Mouse (Mus musculus): ENCODE results near the gene Rbm28.
"Not testable (repeated sequence)": the region's sequence is repeated elsewhere in the genome, so short reads cannot be mapped to it uniquely, and the experiment has no call there.

Gene Rbm28

DNA sequence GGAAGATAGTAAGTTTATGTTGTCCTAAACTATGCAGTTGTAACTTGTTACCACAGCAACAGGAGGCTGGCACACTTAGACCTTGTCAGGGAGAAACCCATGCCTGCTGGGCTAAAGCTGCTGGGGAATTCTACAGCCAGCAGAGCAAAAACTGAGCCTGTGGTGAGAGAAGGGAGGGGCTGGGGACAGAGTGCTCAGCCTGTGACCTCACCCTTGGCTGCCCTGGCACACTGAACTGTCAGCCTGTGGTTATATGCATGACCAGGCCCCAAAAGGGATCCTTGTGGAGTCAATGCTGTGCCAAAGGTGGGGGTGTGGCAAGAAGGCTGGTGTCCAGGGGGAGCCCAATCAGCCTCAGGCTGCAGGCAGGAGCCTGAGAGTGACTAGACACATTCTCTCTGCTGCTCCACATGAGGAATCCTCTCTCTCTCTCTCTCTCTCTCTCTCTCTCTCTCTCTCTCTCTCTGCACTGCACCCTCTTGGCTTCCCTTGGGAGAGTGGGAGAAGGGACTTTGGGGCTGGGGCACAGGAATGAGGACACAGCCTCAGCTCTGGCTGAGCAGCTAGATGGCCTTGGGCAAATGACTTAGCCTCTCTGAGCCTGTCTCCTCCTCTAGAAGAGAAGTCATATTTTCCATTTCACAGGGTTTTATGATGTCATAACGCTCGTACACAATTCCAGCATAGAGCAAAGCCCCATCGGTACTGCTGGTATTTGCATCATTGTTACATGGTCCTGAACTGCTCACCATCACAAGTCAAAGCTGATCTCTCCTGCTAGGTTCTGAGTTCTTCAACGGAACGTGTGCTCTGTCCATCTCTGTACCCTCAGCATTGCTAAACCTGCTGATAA, 31.3 kb upstream of the Rbm28 start:
- ATAC-seq (ENCODE audit: insufficient number of reproducible peaks, low FRiP score, low TSS enrichment) = no peak

DNA sequence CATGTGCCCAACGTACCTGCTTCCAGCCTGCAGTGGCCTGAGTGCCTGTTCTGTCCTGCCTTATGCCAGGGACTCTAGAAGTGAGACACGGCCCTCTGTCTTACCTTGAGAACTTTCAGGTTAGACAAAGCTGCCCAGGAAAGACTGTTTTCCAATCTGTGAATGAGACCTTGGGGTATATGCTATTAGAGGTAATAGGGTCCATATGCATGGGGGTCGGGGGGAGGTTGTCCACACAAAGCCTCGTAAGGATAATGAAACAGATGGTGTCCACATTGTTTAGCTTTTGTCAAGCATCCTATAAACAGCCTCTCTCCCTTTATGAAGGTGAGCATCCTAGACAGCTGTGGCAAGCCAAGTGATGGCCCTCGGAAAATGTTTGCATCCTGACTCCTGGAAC, 30.3 kb upstream of the Rbm28 start:
- no peak for ATAC-seq (ENCODE audit: insufficient number of reproducible peaks, low FRiP score, low TSS enrichment)

DNA sequence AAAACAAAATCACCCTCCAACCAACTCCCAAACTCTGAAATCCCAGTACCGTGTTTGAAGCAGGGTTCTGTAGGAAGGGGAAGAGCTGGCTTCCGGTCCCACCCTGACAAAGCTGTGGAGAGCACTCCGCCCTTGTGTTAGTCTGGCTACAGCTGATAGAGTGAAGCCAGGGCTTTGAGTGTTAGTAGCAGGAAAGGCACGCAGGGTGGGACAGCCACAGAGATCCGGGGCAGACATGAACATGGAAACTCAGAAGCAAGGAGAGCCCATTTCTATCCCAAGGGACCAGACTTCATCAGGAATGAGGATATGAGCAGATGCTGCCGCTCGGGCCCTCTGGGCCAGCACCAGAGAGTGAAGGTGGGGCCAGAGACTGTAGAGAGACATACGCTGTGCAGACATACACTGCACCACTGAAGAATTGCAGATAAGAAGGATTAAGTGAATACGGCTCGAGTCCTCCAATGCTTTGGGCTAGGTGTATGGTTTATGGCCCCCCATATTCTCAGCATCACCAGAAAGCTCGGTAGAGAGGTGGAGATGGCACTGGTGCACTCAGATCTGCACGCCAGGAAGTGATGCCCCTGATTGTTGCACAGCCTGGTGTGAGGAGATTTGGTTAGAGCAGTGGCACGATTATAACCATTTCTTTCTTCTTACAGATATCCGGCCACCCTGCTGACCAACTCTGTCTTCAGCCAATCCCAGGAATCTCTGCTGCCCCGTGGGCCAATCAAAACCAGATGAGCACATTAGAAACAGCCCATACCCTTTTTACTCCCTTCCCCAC, 29.4 kb upstream of the Rbm28 start:
- no peak for ATAC-seq (ENCODE audit: insufficient number of reproducible peaks, low FRiP score, low TSS enrichment)

DNA sequence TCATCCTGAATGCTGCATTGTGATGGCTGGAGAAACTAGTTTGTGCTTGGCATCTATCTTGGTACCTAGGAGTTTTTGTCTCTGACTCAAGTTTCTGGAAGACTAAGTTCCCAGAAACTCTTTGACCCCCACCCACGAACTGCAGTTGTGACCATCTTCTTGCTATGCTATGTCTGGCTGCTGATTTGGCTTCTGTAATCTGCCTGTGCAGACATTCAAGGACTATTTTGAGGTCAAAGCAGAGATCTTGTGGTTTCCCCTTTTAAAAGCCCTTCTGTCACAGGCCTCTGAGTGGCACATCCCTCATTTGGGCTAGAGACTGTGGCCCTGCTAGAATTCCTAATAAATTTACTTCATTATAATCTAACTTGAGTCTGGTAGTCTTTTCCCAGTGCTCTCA, 23.1 kb upstream of the Rbm28 start:
- ATAC-seq (ENCODE audit: insufficient number of reproducible peaks, low FRiP score, low TSS enrichment) = no peak

DNA sequence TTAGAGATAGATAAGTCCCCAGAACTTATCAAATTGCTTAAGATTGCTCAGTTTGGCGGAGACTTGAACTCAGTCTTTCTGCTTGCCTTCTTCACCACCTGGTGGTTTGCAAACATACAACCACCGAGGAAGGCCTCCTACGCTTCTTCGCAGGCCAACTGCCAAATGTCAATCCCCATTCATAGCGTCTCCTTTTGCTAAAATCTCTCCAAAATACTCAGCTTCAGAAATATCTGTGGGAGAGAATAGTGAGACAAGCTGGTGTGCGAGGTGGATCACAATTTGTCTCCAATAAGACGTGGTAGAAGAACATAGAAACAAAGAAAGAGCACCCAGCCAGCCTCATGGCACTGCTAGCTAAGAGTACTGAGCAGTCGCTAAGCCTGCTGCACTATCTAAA, 15.0 kb upstream of the Rbm28 start:
- no peak for ATAC-seq (ENCODE audit: insufficient number of reproducible peaks, low FRiP score, low TSS enrichment)

DNA sequence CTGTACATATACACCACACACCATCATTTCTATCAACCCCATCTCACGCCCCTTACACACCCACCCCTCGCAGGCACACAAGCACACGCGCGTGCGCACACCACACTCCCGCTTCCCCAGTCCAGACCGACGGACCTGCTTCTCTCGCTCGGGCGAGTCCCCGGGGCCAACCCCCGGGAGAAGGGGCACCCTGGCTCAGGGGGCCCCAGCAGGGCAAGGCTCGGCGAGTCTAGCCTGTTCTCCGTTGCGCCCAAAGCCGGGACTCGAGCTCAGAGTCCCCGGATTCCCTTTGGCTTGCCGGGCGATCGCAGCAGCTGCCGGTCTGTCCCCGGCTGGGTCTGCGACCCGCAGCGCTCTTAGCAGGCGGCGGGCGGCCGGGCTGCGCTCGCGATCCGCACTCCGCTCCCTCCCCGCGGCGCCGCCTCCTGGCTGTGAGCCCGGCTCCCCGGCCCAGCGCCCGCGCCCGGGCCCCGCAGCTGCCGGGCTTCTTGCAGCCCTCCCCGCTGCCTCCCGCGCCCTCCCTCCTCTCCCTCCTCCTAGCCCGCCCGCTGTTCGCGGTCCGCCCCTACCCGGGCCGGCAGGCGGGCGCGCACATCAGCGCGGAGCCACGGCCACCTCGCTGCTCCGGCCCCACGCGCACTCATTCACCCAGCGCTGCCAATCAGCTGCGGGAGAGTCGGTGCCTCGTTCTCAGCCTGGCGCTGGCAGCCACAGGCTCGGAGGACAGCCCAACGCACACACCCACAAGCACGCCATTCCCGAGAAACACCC, 14.3 kb upstream of the Rbm28 start, which contains the start of gene Prrt4:
Prrt4 (minus strand) TSS at position 697 of the 771 bp plus-strand sequence.
- peak; percentile 69 for ATAC-seq (ENCODE audit: insufficient number of reproducible peaks, low FRiP score, low TSS enrichment)

DNA sequence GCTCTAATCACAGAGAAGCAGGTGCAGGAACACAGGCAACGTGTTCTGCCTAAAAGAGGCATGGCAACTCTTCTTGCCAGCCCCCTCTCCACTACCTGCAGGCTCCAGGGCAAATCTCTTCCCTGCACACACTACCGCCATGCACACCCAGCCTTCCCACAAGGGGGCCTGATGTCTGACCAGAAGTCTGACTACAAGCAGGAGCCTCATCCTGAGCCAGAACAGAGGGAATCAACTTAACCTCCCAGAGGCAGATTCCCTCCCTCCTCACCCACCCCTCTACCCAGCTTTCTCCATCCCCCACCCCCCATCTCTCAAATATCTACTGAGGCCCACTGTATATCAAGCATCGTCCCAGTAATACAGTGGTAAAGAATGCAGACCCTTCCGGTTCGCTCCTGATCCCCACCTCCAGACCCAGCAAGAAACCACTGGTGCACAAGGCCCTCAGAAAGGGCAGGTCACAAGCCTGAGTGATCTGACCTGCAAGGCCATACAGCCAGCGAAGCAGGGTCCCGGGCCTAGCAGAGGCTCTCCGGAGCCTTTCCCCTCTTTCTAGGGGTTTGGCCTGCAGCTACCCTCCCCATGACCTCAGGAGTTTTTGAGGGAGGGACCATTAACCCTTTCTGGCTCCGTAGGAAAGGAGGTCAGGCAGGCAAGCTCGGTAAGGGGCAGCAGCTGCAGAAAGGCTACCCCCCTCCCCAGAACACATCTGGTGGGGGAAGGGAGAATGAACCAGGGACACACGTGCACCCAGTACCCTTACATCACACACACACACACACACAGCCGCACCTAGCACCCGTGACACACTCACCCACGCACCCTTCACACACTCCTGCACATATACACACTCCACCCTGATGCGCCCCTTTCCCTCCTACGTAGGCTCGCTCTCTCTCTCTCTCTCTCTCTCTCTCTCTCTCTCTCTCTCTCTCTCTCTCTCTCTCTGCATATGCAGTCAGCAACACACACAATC, 13.4 kb upstream of the Rbm28 start:
- ATAC-seq (ENCODE audit: insufficient number of reproducible peaks, low FRiP score, low TSS enrichment) = no peak

DNA sequence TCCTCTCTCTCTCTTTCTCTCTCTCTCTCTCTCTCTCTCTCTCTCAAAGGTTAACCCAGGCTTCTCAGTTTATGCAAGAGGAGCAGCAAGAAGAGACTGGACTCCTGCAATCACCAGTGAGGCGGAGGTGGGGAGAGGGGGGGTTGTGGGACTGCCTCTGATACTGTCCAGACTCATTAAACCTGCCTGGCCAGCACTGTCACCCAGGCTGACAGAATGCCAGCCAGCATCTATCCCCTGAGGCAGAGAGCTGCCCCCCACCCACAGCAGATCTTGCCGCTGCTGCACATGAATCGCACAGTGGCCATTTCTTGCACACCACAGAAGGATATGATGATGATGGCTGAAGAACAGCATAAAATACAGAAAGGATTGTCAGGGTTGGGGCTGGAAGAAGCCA, 10.3 kb upstream of the Rbm28 start:
- no peak for ATAC-seq (ENCODE audit: insufficient number of reproducible peaks, low FRiP score, low TSS enrichment)

DNA sequence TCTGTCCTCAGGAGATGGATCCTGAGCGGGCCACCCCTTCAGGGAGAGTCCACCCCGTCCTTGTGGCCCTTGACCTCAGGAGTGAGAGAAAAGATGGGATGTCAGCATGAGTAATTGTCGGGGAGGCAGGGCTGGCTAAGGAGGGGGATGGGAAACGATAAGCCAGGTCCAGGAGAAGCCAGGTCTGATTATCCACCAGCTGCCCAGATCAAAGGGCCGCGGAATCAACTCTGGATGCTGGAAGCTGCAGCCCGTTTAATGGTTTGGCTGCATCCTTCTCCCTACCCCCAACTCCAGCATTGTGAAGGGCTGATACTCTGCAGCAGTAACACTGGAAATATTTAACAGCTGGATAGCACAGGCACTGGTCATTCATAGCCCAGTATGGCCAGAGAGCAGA, 9.6 kb upstream of the Rbm28 start:
- no peak for ATAC-seq (ENCODE audit: insufficient number of reproducible peaks, low FRiP score, low TSS enrichment)

DNA sequence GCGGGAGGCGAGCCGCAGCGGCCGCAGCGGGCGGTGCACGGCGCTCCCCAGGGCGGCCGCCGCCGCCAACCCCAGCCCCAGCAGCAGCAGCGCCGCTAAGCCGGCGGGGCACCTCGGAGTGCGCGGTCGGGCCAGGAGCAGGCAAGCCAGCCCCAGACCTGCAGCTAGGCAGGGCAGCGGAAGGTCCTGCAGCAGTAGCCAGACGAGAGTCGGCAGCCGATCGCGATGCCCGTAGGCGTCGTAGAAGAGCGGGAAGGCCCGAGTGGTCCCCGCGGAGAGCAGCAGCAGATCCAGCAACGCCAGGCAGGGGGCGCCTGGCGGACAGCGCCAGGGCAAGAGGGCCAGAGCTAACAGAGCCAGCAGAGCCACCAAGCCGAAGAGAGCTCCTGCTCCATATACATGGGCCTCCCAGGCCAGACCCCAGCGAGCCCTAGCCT, 6.2 kb upstream of the Rbm28 start:
- peak; percentile 72 for ATAC-seq (ENCODE audit: insufficient number of reproducible peaks, low FRiP score, low TSS enrichment)

DNA sequence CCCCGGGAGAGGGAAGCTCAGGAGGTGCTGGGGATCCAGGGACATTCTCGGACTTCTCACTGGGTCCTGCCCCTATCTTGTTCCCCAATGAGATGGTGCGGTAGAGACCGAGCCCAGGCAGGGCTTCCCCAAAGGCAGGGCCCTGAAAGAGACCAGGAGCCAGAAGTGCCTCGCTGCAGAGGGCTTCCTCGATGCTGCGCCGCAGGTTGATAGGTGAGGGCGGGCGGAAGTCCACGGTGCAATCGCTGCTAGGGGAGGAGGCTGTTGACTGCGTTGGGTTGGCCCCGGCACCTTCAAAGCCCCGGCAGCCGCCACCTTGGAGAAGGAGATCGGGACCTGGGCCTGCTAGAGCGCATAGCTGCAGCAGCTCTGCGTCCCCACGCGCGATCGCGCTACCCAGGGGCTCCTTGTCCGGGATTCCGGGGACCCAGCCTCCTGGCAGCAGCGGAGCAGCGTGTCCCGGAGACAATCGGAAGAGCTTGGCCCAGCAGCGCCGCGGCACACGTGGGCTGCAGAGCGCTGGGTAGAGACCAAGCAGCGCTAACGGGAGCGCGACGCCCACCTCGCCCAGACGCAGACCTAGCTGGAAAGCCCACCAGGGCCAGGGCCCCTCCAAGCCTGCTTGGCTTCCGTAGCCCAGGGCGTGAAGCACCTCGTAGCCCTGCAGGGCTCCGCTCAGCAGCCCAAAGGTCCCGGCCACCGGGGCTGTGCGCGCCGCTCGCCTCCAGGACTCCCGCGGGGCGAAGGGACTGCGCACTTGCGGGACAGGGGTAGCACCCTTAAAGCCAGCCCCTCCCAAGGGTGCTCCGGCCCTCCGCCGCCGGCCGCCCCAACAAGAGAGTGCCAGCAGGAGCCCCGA, 5.5 kb upstream of the Rbm28 start:
- ATAC-seq (ENCODE audit: insufficient number of reproducible peaks, low FRiP score, low TSS enrichment) = peak; percentile 16; the same call in 1 of the 2 replicates

DNA sequence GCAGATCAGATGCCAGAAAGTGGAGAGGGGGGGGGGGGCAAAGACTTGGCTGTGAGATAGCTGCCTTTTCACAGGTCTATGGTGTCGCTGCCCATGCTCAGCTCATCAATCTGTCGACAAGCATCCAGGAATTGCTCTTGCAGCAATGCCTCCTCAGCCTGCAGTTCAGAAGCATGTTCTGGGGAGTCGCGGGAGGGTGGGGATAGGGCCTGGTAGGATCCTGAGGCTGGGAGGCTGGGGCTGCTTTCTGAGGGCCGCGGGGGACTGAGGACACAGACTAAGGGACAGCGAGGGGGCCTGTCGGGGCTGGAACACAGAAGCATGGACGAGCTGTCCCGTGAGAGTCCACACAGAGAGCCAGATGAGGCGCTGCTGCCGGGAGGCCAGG, 4.9 kb upstream of the Rbm28 start:
- no peak for ATAC-seq (ENCODE audit: insufficient number of reproducible peaks, low FRiP score, low TSS enrichment)

DNA sequence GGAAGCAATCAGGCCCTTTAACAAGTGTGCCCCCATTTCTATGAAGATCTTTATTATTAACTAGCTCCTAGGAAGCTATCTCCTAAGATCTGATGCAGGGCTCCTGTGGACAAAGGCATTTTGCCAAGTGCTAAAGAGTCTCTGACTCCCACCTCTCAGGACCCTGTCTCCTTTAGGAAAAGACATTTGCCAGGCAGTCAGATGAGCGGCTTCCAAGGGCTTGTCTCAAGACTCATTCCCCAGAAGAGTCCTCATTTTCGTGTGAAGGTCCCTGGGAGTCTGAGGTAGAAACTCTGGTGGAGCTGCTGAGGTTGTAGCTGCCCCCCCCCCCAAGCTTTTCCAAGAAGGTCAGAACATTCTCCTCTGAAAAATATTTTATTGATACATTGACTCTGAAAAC, 4.1 kb upstream of the Rbm28 start:
- no peak for ATAC-seq (ENCODE audit: insufficient number of reproducible peaks, low FRiP score, low TSS enrichment)

DNA sequence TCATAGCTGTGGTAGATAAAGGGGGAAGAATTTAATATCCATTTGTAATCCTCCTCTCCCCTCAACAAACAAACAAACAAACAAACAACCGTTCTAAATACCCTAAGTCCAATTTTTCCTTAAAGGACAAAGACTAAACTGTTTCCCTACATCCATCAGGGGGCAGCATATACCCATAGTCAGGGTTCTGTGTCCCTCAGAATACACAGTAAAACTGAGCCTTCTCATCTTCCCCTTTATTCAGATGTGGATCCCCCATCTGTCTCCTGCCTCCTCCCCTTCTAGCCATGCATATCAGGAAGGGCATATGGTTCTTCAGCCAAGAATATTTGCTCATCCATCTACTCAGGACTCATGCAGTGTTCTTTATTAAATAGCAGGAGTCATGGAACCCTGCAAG, 1.4 kb upstream of the Rbm28 start:
- no peak for ATAC-seq (ENCODE audit: insufficient number of reproducible peaks, low FRiP score, low TSS enrichment)

DNA sequence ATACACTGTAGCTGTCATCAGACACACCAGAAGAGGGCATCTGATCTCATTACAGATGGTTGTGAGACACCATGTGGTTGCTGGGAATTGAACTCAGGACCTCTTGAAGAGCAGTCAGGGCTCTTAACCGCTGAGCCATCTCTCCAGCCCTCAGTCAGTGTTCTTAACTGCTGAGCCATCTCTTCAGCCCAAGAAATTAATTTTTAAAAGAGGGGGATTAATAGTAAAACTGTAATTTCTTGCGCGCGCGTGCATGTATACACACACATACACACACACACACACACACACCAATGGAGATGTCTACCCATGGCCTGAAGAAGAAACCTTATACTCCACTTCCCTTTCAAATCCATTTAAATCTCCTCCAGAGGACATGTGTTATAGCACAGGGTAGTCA, 3.5 kb downstream of the Rbm28 start:
- not testable (repeated sequence) for ATAC-seq (ENCODE audit: insufficient number of reproducible peaks, low FRiP score, low TSS enrichment)

DNA sequence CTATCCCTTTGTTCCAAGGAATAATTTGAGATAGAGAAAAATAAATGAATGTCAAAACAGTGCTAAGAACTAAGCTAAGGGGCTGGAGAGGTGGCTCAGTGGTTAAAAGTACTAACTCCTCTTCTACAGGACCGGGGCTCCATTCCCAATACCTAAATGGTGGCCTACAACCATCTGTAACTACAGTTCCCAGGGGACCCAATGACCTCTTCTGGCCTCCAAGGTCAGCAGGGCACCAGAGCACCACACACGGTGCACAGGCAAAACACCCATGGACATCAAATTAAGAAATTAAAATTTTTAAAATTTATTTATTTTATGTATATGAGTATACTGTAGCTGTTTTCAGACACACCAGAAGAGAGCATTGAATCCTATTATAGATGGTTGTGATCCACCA, 4.0 kb downstream of the Rbm28 start:
- ATAC-seq (ENCODE audit: insufficient number of reproducible peaks, low FRiP score, low TSS enrichment) = no peak

DNA sequence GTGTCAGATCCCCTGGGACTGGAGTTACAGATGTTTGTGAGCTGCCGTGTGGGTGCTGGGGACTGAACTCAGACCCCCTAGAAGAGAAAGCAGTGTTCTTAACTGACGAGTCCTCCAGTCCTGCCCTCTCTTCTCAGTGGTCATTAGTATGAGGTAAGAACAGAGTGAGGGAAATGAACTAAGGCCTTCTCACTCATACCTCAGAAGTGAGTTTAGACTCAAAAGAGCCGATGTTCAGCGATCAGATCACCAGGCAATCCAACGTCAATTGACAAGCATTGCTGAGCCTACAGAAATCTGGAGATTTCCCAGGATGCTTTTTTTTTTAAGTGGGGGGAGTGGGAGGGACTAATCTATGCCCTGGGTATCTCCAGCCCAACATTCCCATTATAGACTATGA, 8.5 kb downstream of the Rbm28 start:
- ATAC-seq (ENCODE audit: insufficient number of reproducible peaks, low FRiP score, low TSS enrichment) = no peak

DNA sequence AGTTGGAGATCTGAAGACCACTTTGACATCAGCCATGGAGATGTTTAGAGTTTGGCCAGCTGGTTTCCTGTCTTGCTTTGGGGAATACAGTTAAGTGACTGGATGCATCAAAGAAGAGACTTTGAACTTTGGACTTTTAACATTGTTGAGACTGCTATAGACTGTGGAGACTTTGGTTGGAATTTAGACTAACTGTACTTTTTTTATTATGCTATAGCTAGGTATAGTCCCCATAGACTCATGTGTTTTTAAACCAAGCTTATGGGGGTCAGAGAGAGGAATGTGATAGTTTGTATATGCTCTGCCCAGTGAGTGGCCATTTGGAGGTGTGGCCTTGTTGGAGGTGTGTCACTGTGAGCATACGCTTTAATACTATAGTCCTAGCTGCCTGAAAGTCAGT, 14.8 kb downstream of the Rbm28 start:
- no peak for ATAC-seq (ENCODE audit: insufficient number of reproducible peaks, low FRiP score, low TSS enrichment)

All from cerebellum, adult (tissue).